Mouse (Mus musculus): ENCODE results near the gene Pola2.

The Pola2 gene

DNA sequence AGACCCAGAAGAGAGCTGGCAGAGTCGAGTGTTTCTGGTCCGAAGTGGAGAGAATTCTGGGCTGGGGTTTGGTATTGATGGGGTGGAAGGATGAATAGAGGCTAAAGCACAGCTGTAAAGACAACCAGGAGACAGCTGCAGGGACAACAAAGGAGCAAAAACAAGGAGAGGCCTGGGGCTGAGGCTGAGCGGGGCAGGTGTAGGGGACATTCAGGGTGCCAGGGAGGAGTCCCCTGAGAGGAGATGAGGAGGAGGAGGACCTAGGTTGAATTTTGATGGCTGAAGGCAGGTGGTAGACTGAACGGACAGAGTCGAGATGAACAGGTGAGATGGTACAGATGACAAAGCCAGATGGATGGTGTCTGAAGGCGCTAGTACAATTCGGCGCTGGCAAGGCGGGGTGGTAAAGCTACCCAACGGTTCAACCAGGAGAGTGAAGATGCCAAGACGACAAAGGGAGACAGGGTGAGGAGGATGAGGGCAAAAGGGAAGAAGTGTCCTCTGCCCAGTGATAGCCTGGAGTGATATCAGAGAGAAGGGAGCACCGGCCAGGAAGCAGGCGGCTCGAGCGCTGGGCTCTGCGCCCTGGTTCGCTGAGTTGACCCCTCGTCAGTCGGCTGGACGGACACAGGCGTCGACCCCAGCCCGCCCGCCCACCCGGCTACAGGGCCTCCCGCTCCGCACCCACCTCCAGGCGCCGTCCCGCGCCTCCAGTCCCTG is 70.6 kb downstream of the Pola2 start:
- DNase-seq: no peak

DNA sequence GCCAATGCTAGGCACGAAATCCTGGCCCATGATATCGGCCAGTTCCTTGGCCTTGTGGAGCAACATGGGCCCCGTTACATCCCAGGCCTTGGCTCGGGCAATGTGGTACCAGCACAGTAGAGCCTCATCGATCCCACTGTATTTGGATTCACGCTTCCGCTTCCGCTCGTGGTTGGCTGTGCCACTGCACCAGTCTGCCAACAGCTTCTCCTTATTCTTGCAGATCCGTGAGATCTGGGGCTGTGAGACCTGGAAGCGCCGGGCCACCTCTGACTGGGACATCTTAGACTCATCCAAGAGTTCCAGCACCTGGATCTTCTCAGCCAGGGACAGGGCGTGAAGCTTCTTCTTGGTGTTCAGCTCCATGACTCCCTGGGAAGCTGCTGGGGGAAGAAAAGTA is 71.3 kb downstream of the Pola2 start:
- DNase-seq: no peak

DNA sequence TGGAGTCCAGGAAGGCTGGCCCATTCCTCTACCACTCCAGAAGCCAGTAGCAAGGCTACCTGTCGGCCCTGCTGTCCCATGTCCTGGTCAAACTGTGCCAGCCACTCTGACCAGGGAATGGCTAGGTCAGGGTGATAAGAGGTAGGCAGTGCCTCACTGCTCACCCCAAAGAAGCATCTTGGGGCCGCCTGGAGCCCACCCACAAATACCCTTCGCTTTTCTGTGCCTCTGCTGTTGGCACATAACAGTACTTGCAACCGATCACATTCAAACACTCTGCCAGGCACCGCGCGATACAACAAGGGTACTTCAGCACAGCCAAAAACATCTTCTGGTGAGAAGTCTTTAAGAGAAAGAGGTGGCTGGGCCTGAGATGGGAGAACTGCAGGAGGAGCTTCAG is 71.7 kb downstream of the Pola2 start:
- no peak for DNase-seq

DNA sequence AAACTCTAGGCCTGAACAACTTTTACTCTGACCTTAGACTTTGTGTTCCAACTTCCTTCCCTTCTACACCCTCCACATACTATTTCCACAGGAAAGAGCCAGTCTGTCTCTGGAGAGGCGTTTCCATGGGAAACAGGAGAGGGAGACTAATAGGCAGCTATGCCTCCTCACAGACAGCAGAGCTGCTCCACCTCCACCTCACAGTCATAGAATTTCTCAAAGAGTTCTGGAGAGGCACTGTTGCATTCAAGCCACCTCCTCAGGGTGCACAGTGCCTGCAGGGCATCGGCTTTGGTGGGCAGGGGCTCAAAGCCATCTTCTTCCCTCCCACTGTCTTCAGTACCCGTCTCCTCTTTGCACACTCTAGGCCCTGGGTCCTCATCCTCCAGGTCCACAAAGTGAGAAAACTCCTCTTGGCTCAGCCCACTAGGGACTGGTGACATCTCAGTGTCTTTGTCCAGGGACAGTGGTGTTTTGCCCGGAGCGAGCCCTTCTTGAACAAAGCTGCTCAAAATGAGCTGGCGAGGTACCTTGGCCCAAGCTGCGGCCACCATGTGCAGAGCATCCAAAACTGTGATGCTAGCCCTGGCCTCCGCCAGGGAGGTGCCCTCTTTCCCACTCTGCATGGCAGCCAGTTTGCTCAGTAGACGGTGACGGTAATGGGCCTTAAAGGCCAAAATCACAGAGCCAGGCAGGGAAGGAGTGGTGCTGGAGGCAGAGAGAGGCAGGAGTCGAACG is 72.3 kb downstream of the Pola2 start:
- no peak for DNase-seq
